Mouse (Mus musculus) left cerebral cortex, adult 18-20 months (tissue): ENCODE measurements around the gene Plin5. TPM values are rescaled to one million over a fixed set of nuclear protein-coding genes. Genes with fewer than 3 reads are reported as not detected.
A peak's percentile ranks its signal among the peaks of the same experiment; 100 is the strongest.
"Not testable (repeated sequence)": the region's sequence is repeated elsewhere in the genome, so short reads cannot be mapped to it uniquely, and the experiment has no call there.

Experiments
- DNase-seq, 2 experiments: peaks; one replicate each; pipeline ENCODE4 v3.0.0; 2021 to 2022; ENCODE audit warnings: low spot score in 2 of 2, mixed read lengths in 1 of 2
- total RNA-seq, 2 experiments: library from RNA; stranded (reverse); gene quantifications; 2 replicates each; pipeline ENCODE4 v1.2.3; 2021

Gene Plin5
- total RNA-seq, 2 experiments from 2014 or later, result 0.37 to 0.60 TPM

DNA sequence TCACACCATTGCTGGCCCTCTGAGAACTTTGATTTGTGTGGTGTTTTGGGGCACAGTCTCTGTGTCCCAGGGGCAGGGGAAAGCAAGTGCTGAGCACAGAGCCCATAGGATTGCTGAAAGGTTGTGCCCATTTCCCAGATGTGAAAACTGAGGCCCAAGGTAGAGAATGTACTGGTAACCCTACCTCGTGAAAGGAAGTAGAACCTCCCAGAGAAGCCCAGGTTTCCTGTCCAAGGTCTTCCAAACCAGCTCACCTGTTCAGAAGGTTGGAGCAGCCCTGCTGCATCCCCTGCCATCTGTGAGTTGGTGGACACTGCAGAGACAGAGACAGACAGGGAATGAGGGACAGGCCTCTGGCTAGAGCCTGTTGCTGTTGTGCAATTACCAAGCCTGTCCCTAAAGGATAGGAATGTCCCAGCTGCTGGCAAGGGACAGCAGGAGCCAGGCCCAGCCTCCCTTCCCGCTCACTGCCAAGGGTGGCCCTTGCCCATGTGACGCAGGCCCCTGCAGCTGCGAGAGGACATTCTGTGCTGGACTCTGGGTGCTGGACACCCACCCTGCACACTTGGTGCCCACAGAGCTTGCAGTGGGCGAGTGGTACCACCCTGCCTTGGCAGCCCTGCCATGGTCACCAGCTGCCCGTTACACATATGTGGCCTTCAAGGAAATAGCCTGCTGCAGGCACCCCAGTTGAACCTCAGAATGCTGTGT lies 8.9 kb downstream of the Plin5 start:
- DNase-seq, result peak; percentile 64 to 70

DNA sequence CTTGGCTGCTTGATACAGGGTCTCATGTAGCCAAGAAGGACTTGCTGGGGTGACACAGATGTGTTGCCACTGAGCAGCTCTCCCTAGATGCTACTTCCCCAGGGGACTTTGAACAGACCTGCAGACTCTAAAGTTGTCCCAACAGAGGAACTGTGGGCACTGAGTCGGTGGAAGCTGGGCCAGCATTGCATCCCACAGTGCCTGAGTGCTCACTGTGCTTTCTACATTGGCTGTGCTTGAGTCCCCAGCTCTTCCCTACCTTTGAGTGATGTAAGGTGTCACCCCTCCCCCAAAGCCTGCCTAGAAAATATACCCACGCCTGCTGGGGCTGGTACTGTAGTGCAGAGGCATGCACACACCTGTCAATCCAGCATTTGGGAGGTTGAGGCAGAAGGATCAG lies 9.7 kb downstream of the Plin5 start:
- no peak for DNase-seq

DNA sequence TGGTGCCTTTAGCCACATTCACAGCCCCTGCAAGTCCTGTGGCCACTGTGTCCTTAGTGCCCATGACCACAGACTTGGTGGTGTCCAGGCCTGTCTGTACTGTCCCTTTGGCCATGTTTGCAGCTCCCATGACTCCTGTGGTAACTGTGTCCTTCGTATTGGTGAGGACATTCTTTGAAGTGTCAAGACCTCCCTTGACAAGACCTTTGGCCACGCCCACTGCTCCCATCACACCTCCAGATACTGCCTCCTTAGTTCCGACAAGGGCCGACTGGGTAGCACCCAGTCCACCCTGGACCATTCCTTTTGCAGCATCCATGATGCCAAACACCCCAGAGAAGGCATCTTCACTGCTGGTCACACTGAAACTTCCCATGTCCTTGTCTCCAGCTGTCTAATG lies 10.4 kb downstream of the Plin5 start:
- DNase-seq, result no peak

DNA sequence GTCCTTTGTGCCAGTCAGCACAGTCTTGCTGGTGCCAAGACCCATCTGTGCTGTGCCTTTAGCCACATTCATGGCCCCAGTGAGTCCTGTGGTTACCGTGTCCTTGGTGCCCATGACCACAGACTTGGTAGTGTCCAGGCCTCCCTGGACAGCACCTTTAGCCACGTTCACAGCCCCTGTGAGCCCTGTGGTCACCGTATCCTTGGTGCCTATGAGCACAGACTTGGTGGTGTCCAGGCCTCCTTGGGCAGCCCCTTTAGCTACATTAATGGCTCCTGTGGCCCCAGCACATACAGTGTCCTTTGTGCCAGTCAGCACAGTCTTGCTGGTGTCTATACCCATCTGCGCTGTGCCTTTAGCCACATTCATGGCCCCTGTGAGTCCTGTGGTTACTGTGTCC lies 11.0 kb downstream of the Plin5 start:
- DNase-seq, result not testable (repeated sequence)

DNA sequence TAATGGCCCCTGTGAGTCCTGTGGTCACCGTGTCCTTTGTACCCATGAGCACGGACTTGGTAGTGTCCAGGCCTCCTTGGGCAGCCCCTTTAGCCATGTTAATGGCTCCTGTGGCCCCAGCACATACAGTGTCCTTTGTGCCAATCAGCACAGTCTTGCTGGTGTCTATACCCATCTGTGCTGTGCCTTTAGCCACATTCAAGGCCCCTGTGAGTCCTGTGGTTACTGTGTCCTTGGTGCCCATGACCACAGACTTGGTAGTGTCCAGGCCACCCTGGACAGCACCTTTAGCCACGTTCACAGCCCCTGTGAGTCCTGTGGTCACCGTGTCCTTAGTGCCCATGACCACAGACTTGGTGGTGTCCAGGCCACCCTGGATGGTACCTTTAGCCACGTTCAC lies 12.6 kb downstream of the Plin5 start:
- DNase-seq, result not testable (repeated sequence)

DNA sequence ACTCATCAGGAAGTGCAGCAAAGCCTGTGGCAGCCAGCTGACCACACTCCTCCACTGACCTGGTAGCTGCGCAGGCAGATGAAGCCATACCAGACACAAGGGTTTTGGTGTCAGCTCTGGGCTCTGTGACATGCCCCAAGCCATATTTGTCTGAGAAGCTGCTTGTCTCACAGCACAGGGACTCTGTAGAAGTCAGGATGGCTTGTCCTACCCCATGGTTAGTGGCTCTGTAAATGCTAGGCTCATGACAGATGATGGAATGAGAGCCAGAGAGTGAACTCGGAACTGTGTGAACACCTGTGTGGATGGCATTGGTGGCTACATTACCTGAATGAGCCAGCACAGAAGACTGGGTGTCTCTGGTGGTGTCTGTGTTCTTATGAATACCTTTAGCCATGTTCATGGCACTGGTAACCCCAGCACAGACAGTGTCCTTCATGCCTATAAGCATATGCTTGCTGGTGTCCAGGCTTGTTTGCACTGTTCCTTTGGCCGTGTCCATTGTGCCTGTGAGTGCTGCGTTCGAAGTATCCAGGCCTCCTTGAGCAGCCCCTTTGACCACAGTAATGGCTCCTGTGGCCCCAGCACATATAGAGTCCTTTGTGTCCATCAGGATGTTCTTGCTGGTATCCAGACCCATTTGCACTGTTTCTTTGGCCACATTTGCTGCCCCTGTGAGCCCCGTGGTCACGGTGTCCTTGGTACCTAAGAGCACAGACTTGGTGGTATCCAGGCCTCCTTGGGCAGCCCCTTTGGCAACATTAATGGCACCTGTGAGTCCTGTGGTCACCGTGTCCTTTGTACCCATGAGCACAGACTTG lies 13.7 kb downstream of the Plin5 start:
- DNase-seq, result no peak

GRCm38 (mm10) chr17:56102927-56103326 lies 14.5 kb downstream of the Plin5 start:
- DNase-seq, result no peak

GRCm38 (mm10) chr17:56102158-56102557 lies 15.2 kb downstream of the Plin5 start:
- no peak for DNase-seq

- DNase-seq, result no peak
These were observed 16.6 kb downstream of the Plin5 start for GRCm38 (mm10) chr17:56100811-56101210.

GRCm38 (mm10) chr17:56098711-56099572 lies 18.5 kb downstream of the Plin5 start:
- no peak for DNase-seq

DNA sequence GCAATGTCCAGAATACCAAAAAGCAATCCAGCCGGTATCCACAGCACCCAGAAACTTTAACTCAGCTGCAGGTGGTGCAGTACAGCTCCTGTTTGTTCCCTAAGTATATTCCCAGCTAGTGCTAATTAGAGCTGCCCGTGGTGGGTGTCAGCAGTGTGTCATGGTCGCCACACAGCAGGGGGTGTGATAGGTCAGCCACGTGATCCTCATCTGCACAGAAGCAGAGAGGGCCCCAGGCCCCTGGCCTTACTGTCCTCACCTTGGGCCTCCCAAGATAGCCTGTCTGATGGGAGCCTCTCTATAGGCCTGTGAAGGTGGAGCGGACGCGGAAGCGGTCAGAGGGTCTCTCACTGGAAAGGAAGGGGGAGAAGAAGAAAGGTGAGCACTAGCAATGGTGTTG lies 19.2 kb downstream of the Plin5 start:
- no peak for DNase-seq

DNA sequence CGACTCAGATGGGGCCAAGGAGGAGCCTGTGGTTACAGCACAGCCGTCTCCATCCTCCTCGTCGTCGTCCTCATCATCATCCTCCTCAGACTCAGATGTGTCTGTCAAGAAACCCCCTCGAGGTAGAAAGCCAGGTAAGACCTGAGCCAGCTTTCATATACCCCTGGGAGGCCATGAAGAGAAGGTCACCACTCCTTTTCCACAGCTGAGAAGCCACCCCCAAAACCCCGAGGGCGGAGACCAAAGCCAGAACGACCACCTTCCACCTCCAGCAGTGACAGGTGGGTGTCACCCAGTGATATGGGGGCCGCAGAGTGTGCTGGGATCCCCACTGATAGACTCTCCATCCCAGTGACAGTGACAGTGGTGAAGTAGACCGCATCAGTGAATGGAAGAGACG lies 20.5 kb downstream of the Plin5 start:
- DNase-seq, result no peak

- DNase-seq, result no peak
These were observed 24.6 kb downstream of the Plin5 start for GRCm38 (mm10) chr17:56092794-56093193.

DNA sequence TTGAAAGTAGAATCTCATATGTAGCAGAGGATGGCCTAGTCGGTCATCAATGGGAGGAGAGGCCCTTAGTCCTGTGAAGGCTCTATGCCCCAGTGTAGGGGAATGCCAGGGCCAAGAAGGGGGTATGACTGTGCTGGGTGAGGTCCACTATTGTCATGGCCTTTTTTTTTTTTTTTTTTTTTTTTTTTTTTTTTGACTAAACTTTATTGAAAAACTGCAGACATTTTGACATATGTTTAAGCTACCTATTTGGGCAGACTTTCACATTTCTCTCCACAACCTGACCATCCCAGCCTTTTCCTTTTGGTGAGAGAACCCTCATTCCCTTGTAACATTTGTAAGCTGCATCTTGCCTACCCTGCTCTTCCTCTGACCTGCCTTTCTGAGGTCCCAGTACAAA lies 25.1 kb downstream of the Plin5 start:
- DNase-seq, result no peak

- DNase-seq, result peak in 1 of 2 experiments; percentile 34
These were observed 36.4 kb downstream of the Plin5 start for GRCm38 (mm10) chr17:56080781-56081585.

GRCm38 (mm10) chr17:56079921-56080320 lies 37.5 kb downstream of the Plin5 start:
- DNase-seq, result peak in 1 of 2 experiments; percentile 18

GRCm38 (mm10) chr17:56078880-56079795 lies 38.3 kb downstream of the Plin5 start, which contains the start of gene Hdgfl2:
Gene Hdgfl2, plus strand, starts transcription at chr17:56079634.
- DNase-seq, result peak; percentile 99

DNA sequence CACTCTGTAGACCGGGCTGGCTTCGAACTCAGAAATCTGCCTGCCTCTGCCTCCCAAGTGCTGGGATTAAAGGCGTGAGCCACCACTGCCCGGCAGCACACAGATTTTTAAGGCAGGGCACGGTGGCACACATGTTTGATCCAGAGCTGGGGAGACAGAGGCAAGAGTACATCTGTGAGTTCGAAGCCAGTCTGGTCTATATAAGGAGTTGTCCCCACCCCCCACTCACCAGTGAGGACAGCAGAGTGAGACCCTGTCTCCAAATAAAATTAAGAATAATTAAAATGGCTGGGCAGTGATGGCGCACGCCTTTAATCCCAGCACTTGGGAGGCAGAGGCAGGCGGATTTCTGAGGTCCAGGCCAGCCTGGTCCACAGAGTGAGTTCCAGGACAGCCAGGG lies 39.0 kb downstream of the Plin5 start:
- not testable (repeated sequence) for DNase-seq

DNA sequence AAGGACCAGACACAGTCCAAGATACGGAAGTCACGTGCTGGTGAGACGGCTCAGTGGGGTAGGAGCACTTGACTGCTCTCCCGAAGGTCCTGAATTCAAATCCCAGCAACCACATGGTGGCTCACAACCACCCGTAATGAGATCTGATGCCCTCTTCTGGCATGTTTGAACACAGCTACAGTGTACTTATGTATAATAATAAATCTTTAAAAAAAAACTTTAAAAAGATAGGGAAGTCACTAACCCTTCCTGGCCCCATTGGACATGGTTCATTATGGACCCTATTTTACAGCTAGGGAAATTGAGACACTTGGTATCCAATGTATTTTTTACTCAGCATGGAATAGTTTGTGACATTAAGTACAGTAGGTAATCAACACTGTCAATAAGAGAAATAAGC lies 39.9 kb downstream of the Plin5 start:
- DNase-seq, result no peak

DNA sequence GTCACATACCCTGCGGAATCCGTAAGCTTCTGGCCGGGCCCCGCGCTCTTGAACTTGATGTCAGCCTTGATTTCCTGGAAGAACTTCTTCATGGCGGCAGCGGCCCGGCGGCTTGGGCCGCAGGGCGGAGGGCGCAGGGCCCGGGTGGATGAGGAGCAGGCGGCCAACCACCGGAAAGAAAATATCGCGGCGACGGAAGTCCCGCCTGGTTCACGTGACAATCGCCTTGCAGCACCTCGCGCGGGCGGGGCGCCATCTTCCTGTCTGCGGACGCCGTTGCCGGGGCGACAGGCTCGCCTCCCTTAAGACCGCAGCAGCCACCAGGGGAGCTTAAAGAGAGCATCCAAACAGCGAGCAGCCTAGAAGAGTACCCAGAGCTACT lies 42.6 kb downstream of the Plin5 start, which contains the start of gene Ubxn6:
Gene Ubxn6 (minus strand): TSS at position 202 of the 382 bp plus-strand sequence.
- DNase-seq, result peak; percentile 99
